12 mouse cellular contexts compared by ENCODE assay signal in genomic region chr17:51461248-51461647, GRCm38 (mm10).
DNase-seq lines count a peak whose midpoint lies in the region; ATAC-seq lines count a peak whose summit lies in the region.
"Had no signal": no experiment of that assay in that cellular context is flagged by ENCODE, and none has a peak within 500 bp of the region (broad histone marks: within the 10 kb centered on the region; RNA-seq: fewer than 3 reads in every experiment).

No protein-coding gene starts in this region.

- no peaks in the 10 kb centered on the region for H3K4me1 ChIP-seq in heart, embryonic 12.5 days (replicated peaks)
- no peaks in the 10 kb centered on the region; the same call in 1 of the 2 replicates for H3K4me1 ChIP-seq in hindbrain, embryonic 14.5 days (replicated peaks; ENCODE audit: control insufficient read depth, insufficient read depth, low read length)
- H3K4me1 ChIP-seq: intestine, embryonic 15.5 days; liver, embryonic 13.5 days had no signal

- H3K9me3 ChIP-seq in heart, embryonic 12.5 days (replicated peaks) = no peaks in the 10 kb centered on the region
- no peaks in the 10 kb centered on the region for H3K9me3 ChIP-seq in hindbrain, embryonic 14.5 days (ENCODE audit: control insufficient read depth, low read length)
- H3K9me3 ChIP-seq: intestine, embryonic 15.5 days; liver, embryonic 13.5 days had no signal

- H3K9ac ChIP-seq in heart, embryonic 12.5 days = no peak overlapping the region
- H3K9ac ChIP-seq in hindbrain, embryonic 14.5 days = peak overlapping the region; percentile 16; the same call in 1 of the 2 replicates
- H3K9ac ChIP-seq: intestine, embryonic 15.5 days; liver, embryonic 13.5 days had no signal

- no peak for DNase-seq in heart, postnatal 14 days
- DNase-seq in right cerebral cortex, adult 2 months (ENCODE audit: low spot score in 2 of 2) = peak; percentile 4 to 25
- DNase-seq in right cerebral cortex, adult 18-20 months = no peak
- DNase-seq in hindbrain, embryonic 14.5 days (ENCODE audit: low spot score) = peak; percentile 32
- DNase-seq in retina, embryonic 14.5 days (ENCODE audit: low spot score) = peak; percentile 37
- DNase-seq in testis, postnatal 14 days (ENCODE audit: low spot score) = no peak
- DNase-seq in gastrocnemius, adult 8-10 months (ENCODE audit: low spot score in 2 of 2) = no peak
- DNase-seq: B cell, adult 2 months; liver, embryonic 13.5 days; thymus, postnatal 25 days had no signal

- H3K27me3 ChIP-seq in heart, embryonic 12.5 days (replicated peaks) = no peaks in the 10 kb centered on the region
- H3K27me3 ChIP-seq in hindbrain, embryonic 14.5 days (ENCODE audit: control insufficient read depth, insufficient read depth, low read length) = no peaks in the 10 kb centered on the region
- H3K27me3 ChIP-seq: intestine, embryonic 15.5 days; liver, embryonic 13.5 days had no signal

- peak overlapping the region; percentile 33 for H3K4me2 ChIP-seq in heart, embryonic 12.5 days
- H3K4me2 ChIP-seq in hindbrain, embryonic 14.5 days (replicated peaks) = peak overlapping the region; percentile 44
- H3K4me2 ChIP-seq: intestine, embryonic 15.5 days; liver, embryonic 13.5 days had no signal

- H3K27ac ChIP-seq in heart, embryonic 12.5 days (ENCODE audit: poor library complexity, severe bottlenecking) = no peak overlapping the region
- no peak overlapping the region for H3K27ac ChIP-seq in hindbrain, embryonic 14.5 days
- H3K27ac ChIP-seq: intestine, embryonic 15.5 days; liver, embryonic 13.5 days had no signal

- no peak overlapping the region for H3K4me3 ChIP-seq in heart, embryonic 12.5 days
- H3K4me3 ChIP-seq in hindbrain, embryonic 14.5 days (replicated peaks; ENCODE audit: low read length) = peak overlapping the region; percentile 19
- H3K4me3 ChIP-seq: intestine, embryonic 15.5 days; liver, embryonic 13.5 days had no signal

- ATAC-seq in heart, embryonic 12.5 days (ENCODE audit: insufficient number of reproducible peaks, low FRiP score) = no peak
- ATAC-seq in hindbrain, embryonic 14.5 days (ENCODE audit: low FRiP score) = no peak; the same call in 1 of the 2 replicates
- ATAC-seq: intestine, embryonic 15.5 days had no signal

- 66% methylated on average over 14 of the region's 14 CpGs for WGBS in heart, embryonic 12.5 days
- 46% methylated on average over 14 of the region's 14 CpGs for WGBS in hindbrain, embryonic 14.5 days

- intact Hi-C loops in heart, postnatal 14 days (cut with DNase I) = no loop called here

- no peaks in the 10 kb centered on the region for H3K36me3 ChIP-seq in heart, embryonic 12.5 days
- no peaks in the 10 kb centered on the region for H3K36me3 ChIP-seq in hindbrain, embryonic 14.5 days (replicated peaks; ENCODE audit: control insufficient read depth, insufficient read depth)
- H3K36me3 ChIP-seq: intestine, embryonic 15.5 days; liver, embryonic 13.5 days had no signal

Comparison
In these comparisons a context has a peak if more than half of its experiments do, and no peak if none do; other contexts are left out.
1. DNase-seq: peak in right cerebral cortex, adult 2 months (2 of 2), hindbrain, embryonic 14.5 days (single experiment) and retina, embryonic 14.5 days (single experiment); none in heart, postnatal 14 days (0 of 2), right cerebral cortex, adult 18-20 months (single experiment), testis, postnatal 14 days (single experiment) and gastrocnemius, adult 8-10 months (0 of 2).